11 mouse cellular contexts compared by ENCODE assay signal in the genomic region with DNA sequence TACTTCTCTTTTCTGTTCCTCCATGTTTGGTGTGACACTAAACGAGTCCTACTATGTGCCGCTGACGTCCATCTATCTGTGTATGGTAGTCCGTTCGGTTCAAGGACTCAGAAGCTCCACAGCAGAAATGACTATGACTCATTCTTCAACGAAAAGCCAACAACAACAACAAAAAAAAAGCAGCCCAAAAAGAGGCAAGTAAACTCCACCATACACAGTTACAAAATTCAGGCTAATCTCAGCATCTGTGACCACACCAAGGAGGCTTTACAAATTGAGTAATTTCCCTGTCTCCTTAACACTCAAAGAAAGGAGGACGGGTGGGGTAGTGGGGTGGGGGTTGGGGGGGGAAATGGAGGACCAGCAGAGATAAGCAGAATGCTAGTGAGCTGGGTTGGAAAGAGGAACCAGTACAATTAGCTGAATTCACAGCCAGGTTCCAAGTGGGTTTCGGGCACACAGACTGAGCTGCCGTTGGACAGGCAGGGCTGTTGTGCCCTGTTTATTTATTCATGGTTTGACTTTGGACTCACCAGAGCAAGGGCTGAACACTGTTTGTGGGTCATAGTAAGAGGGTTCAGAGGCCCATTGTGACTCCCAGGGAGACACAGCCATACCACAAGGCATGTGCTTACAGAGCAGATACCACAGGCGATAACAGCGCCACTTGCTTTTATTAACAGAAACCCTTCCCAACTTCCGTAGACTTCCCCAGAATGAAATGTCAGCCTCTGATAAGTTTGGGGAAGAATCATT.
A peak's percentile ranks its signal among the peaks of the same experiment; 100 is the strongest.
DNase-seq lines count a peak whose midpoint lies in the region; ATAC-seq and TF ChIP-seq lines count a peak whose summit lies in the region.
"Had no signal": no experiment of that assay in that cellular context is flagged by ENCODE, and none has a peak within 500 bp of the region (broad histone marks: within the 10 kb centered on the region; RNA-seq: fewer than 3 reads in every experiment).

No protein-coding gene starts in this region.

- intact Hi-C loops in gastrocnemius, postnatal 36 days (cut with DNase I): no loop called here

- ATAC-seq in kidney, embryonic 15.5 days (replicated peaks; ENCODE audit: low FRiP score): no peak
- no peak for ATAC-seq in hindbrain, embryonic 11.5 days (ENCODE audit: low FRiP score)
- ATAC-seq: midbrain, embryonic 13.5 days had no signal

- H3K4me2 ChIP-seq in kidney, embryonic 15.5 days: no peak overlapping the region
- H3K4me2 ChIP-seq in hindbrain, embryonic 11.5 days (replicated peaks; ENCODE audit: low read depth, low read length): no peak overlapping the region
- H3K4me2 ChIP-seq: midbrain, embryonic 13.5 days had no signal

- H3K4me1 ChIP-seq in kidney, adult 2 months (ENCODE audit: control insufficient read depth, insufficient read depth, low read length): peaks cover 23% of the 10 kb centered on the region
- peaks cover 34% of the 10 kb centered on the region for H3K4me1 ChIP-seq in kidney, embryonic 15.5 days
- H3K4me1 ChIP-seq in small intestine, adult 2 months (ENCODE audit: control insufficient read depth, insufficient read depth, insufficient read length, low read length): peaks cover 15% of the 10 kb centered on the region
- H3K4me1 ChIP-seq in hindbrain, embryonic 11.5 days (replicated peaks; ENCODE audit: control insufficient read depth, insufficient read depth, low read length): no peaks in the 10 kb centered on the region

- no peaks in the 10 kb centered on the region for H3K36me3 ChIP-seq in kidney, adult 2 months (ENCODE audit: control insufficient read depth, insufficient read depth, low read length)
- H3K36me3 ChIP-seq in kidney, embryonic 15.5 days: no peaks in the 10 kb centered on the region
- no peaks in the 10 kb centered on the region for H3K36me3 ChIP-seq in small intestine, adult 2 months (ENCODE audit: control insufficient read depth, insufficient read depth, low read length)
- no peaks in the 10 kb centered on the region for H3K36me3 ChIP-seq in hindbrain, embryonic 11.5 days (ENCODE audit: control insufficient read depth, insufficient read depth, low read length)
- H3K36me3 ChIP-seq: midbrain, embryonic 13.5 days had no signal

- H3K9ac ChIP-seq in kidney, embryonic 15.5 days: no peak overlapping the region
- no peak overlapping the region for H3K9ac ChIP-seq in hindbrain, embryonic 11.5 days (ENCODE audit: low read depth, low read length)
- H3K9ac ChIP-seq: forebrain, postnatal 0 days; midbrain, embryonic 13.5 days had no signal

- TF ChIP-seq POLR2A in kidney, adult 2 months (IDR thresholded peaks at IDR 0.05; ENCODE audit: low read depth, low read length): no peak
- no peak for TF ChIP-seq POLR2A in small intestine, adult 2 months (IDR thresholded peaks at IDR 0.05; ENCODE audit: low read depth, low read length)

- no peaks in the 10 kb centered on the region for H3K27me3 ChIP-seq in kidney, adult 2 months (replicated peaks; ENCODE audit: control insufficient read depth, insufficient read depth, low read length)
- no peaks in the 10 kb centered on the region for H3K27me3 ChIP-seq in kidney, embryonic 15.5 days
- H3K27me3 ChIP-seq in small intestine, adult 2 months (ENCODE audit: control insufficient read depth, insufficient read depth, low read length): no peaks in the 10 kb centered on the region
- no peaks in the 10 kb centered on the region for H3K27me3 ChIP-seq in hindbrain, embryonic 11.5 days (ENCODE audit: control insufficient read depth, insufficient read depth, low read length)
- H3K27me3 ChIP-seq: midbrain, embryonic 13.5 days had no signal

- DNase-seq in kidney, adult 2 months: peak; percentile 87
- DNase-seq in c-Kit-positive CD71-negative TER-119-negative erythroid progenitor cells, embryonic 14.5 days (ENCODE audit: low read depth): peak; percentile 52
- peak; percentile 63 for DNase-seq in kidney, postnatal 14 days
- DNase-seq in gastrocnemius, postnatal 36 days: no peak
- DNase-seq in layer of hippocampus, postnatal 25 days (ENCODE audit: extremely low spot score in 1 of 2, low spot score in 1 of 2): no peak
- no peak for DNase-seq in hindbrain, embryonic 11.5 days (ENCODE audit: low spot score)
- DNase-seq: cerebellum, adult 2 months; forebrain, postnatal 0 days had no signal

- WGBS in kidney, adult 2 months: 52% methylated on average over 12 of the region's 12 CpGs
- 76% methylated on average over 12 of the region's 12 CpGs for WGBS in kidney, embryonic 15.5 days
- WGBS in small intestine, adult 2 months: 27% methylated on average over 12 of the region's 12 CpGs
- WGBS in hindbrain, embryonic 11.5 days: 80% methylated on average over 12 of the region's 12 CpGs

- no peak for TF ChIP-seq CTCF in kidney, adult 2 months (conservative IDR thresholded peaks at IDR 0.05; ENCODE audit: insufficient read depth, insufficient read length, low read depth, low read length)
- no peak for TF ChIP-seq CTCF in small intestine, adult 2 months (IDR thresholded peaks at IDR 0.05; ENCODE audit: extremely low read depth, insufficient read length, insufficient replicate concordance, low read depth, low read length)

- no peaks in the 10 kb centered on the region for H3K9me3 ChIP-seq in kidney, embryonic 15.5 days (replicated peaks)
- no peaks in the 10 kb centered on the region for H3K9me3 ChIP-seq in hindbrain, embryonic 11.5 days (ENCODE audit: control insufficient read depth, low read length)
- H3K9me3 ChIP-seq: midbrain, embryonic 13.5 days had no signal

- H3K27ac ChIP-seq in kidney, adult 2 months (ENCODE audit: insufficient read depth, low read depth, low read length): peak overlapping the region; percentile 58; the same call in 1 of the 2 replicates
- H3K27ac ChIP-seq in kidney, embryonic 15.5 days: no peak overlapping the region; the same call in 1 of the 2 replicates
- peak overlapping the region; percentile 0; the same call in 1 of the 2 replicates for H3K27ac ChIP-seq in small intestine, adult 2 months (ENCODE audit: insufficient read depth, low read depth, low read length)
- no peak overlapping the region for H3K27ac ChIP-seq in hindbrain, embryonic 11.5 days (ENCODE audit: low read depth, low read length)
- H3K27ac ChIP-seq: midbrain, embryonic 13.5 days had no signal

- no peak overlapping the region for H3K4me3 ChIP-seq in kidney, adult 2 months (ENCODE audit: insufficient read depth, low read depth, low read length)
- H3K4me3 ChIP-seq in kidney, embryonic 15.5 days (replicated peaks): no peak overlapping the region
- no peak overlapping the region for H3K4me3 ChIP-seq in small intestine, adult 2 months (ENCODE audit: low read depth, low read length)
- H3K4me3 ChIP-seq in hindbrain, embryonic 11.5 days (ENCODE audit: low read depth, low read length): no peak overlapping the region
- H3K4me3 ChIP-seq: midbrain, embryonic 13.5 days had no signal

Comparison
In these comparisons a context has a peak if more than half of its experiments do, and no peak if none do; other contexts are left out.
1. H3K27ac ChIP-seq: peak in kidney, adult 2 months (single experiment) and small intestine, adult 2 months (single experiment); none in kidney, embryonic 15.5 days (single experiment) and hindbrain, embryonic 11.5 days (single experiment).
2. DNase-seq: peak in kidney, adult 2 months (single experiment), c-Kit-positive CD71-negative TER-119-negative erythroid progenitor cells, embryonic 14.5 days (single experiment) and kidney, postnatal 14 days (single experiment); none in gastrocnemius, postnatal 36 days (0 of 2), layer of hippocampus, postnatal 25 days (0 of 2) and hindbrain, embryonic 11.5 days (single experiment).